Mouse (Mus musculus) G1E (cell line): ENCODE measurements around the gene Pmvk.

Experiments
- CTCF ChIP-seq: IDR thresholded peaks from 2 replicates; pipeline ENCODE4 v1.5.1; 2012; ENCODE audit warnings: low read depth, low read length, inconsistent platforms, mixed read lengths
- TAL1 ChIP-seq: conservative IDR thresholded peaks from 2 replicates; pipeline ENCODE4 v1.6.1; 2012; ENCODE audit warnings: low read depth, low read length, inconsistent platforms, mixed read lengths

GRCm38 (mm10) chr3:89430171-89431159 is 23.9 kb upstream of the Pmvk start, which contains the start of gene Pygo2:
- no peak for TF ChIP-seq CTCF
- TF ChIP-seq TAL1, result no peak
